Mouse (Mus musculus): ENCODE measurements around the gene Sfn. TPM values are rescaled to one million over a fixed set of nuclear protein-coding genes. Genes with fewer than 3 reads are reported as not detected.

The Sfn gene
- polyA plus RNA-seq, 1 experiment from 2014 or later: 1.4 TPM

GRCm38 (mm10) chr4:133604856-133605255, 2.9 kb upstream of the Sfn start:
- Histone ChIP-seq H3K9me3 (replicated peaks) (no peaks in the 10 kb centered on the region), H3K36me3 (peaks cover 40% of the 10 kb centered on the region), H3K27me3 (replicated peaks) (peaks cover 41% of the 10 kb centered on the region), H3K9ac (no peak overlapping the region), H3K4me2 (no peak overlapping the region), H3K4me1 (replicated peaks) (peaks cover 10% of the 10 kb centered on the region), H3K27ac (ENCODE audit: poor library complexity, severe bottlenecking) (no peak overlapping the region), H3K4me3 (no peak overlapping the region)
- 57% methylated on average over 6 of the region's 6 CpGs for WGBS
- no peak for ATAC-seq (ENCODE audit: insufficient number of reproducible peaks, low FRiP score)

- Histone ChIP-seq H3K9ac (no peak overlapping the region), H3K4me3 (no peak overlapping the region), H3K27me3 (replicated peaks) (peaks cover 42% of the 10 kb centered on the region), H3K4me2 (no peak overlapping the region), H3K4me1 (replicated peaks) (peaks cover 13% of the 10 kb centered on the region), H3K36me3 (peaks cover 40% of the 10 kb centered on the region), H3K27ac (ENCODE audit: poor library complexity, severe bottlenecking) (no peak overlapping the region), H3K9me3 (replicated peaks) (no peaks in the 10 kb centered on the region)
- 84% methylated on average over 7 of the region's 7 CpGs for WGBS
- ATAC-seq (ENCODE audit: insufficient number of reproducible peaks, low FRiP score): no peak
Observed at GRCm38 (mm10) chr4:133604175-133604574, 2.2 kb upstream of the Sfn start.

GRCm38 (mm10) chr4:133603056-133603455, 1.1 kb upstream of the Sfn start:
- 87% methylated on average over 5 of the region's 5 CpGs for WGBS
- peaks cover 16% of the 10 kb centered on the region for H3K4me1 ChIP-seq (replicated peaks)
- H3K36me3 ChIP-seq: peaks cover 34% of the 10 kb centered on the region
- H3K27me3 ChIP-seq (replicated peaks): peaks cover 52% of the 10 kb centered on the region
- no peak overlapping the region for H3K4me2 ChIP-seq
- H3K27ac ChIP-seq (ENCODE audit: poor library complexity, severe bottlenecking): no peak overlapping the region
- no peaks in the 10 kb centered on the region for H3K9me3 ChIP-seq (replicated peaks)
- H3K9ac ChIP-seq: no peak overlapping the region
- no peak for ATAC-seq (ENCODE audit: insufficient number of reproducible peaks, low FRiP score)
- no peak overlapping the region for H3K4me3 ChIP-seq

- Histone ChIP-seq H3K27me3 (replicated peaks) (peaks cover 52% of the 10 kb centered on the region), H3K36me3 (peaks cover 15% of the 10 kb centered on the region), H3K27ac (ENCODE audit: poor library complexity, severe bottlenecking) (no peak overlapping the region), H3K9ac (0 out of 2 replicates have a peak overlapping the region, but pooled peaks have one; percentile 78), H3K4me2 (peak overlapping the region; percentile 91), H3K4me3 (peak overlapping the region; percentile 60), H3K4me1 (replicated peaks) (peaks cover 20% of the 10 kb centered on the region), H3K9me3 (replicated peaks) (no peaks in the 10 kb centered on the region)
- ATAC-seq (ENCODE audit: insufficient number of reproducible peaks, low FRiP score): no peak
- 16% methylated on average over 9 of the region's 9 CpGs for WGBS
Observed at GRCm38 (mm10) chr4:133600306-133600705, 1.7 kb downstream of the Sfn start.

- peaks cover 52% of the 10 kb centered on the region for H3K27me3 ChIP-seq (replicated peaks)
- under 1% methylated on average over 47 of the region's 50 CpGs for WGBS
Observed at GRCm38 (mm10) chr4:133599571-133600073, 2.3 kb downstream of the Sfn start.

GRCm38 (mm10) chr4:133599116-133599515, 2.9 kb downstream of the Sfn start:
- peaks cover 10% of the 10 kb centered on the region for H3K36me3 ChIP-seq
- H3K27ac ChIP-seq (ENCODE audit: poor library complexity, severe bottlenecking): no peak overlapping the region
- peak overlapping the region; percentile 91 for H3K4me2 ChIP-seq
- H3K27me3 ChIP-seq (replicated peaks): peaks cover 51% of the 10 kb centered on the region
- peaks cover 24% of the 10 kb centered on the region for H3K4me1 ChIP-seq (replicated peaks)
- H3K4me3 ChIP-seq: peak overlapping the region; percentile 60
- peak overlapping the region; percentile 78 for H3K9ac ChIP-seq
- H3K9me3 ChIP-seq (replicated peaks): no peaks in the 10 kb centered on the region
- 14% methylated on average over 7 of the region's 7 CpGs for WGBS
- no peak for ATAC-seq (ENCODE audit: insufficient number of reproducible peaks, low FRiP score)

More at GRCm38 (mm10) chr4:133599571-133600073, 2.3 kb downstream of the Sfn start:
- no peaks in the 10 kb centered on the region for H3K9me3 ChIP-seq (replicated peaks)
- H3K27ac ChIP-seq (ENCODE audit: poor library complexity, severe bottlenecking): no peak overlapping the region
- peaks cover 13% of the 10 kb centered on the region for H3K36me3 ChIP-seq
- H3K4me2 ChIP-seq: peak overlapping the region; percentile 91
- ATAC-seq (ENCODE audit: insufficient number of reproducible peaks, low FRiP score): peak; percentile 93
- H3K4me1 ChIP-seq (replicated peaks): peaks cover 24% of the 10 kb centered on the region
- H3K9ac ChIP-seq: peak overlapping the region; percentile 78
- H3K4me3 ChIP-seq: peak overlapping the region; percentile 60

- Histone ChIP-seq H3K9me3 (replicated peaks) (no peaks in the 10 kb centered on the region), H3K4me1 (replicated peaks) (peaks cover 24% of the 10 kb centered on the region), H3K27me3 (replicated peaks) (peaks cover 46% of the 10 kb centered on the region), H3K27ac (ENCODE audit: poor library complexity, severe bottlenecking) (no peak overlapping the region), H3K4me3 (no peak overlapping the region), H3K4me2 (peak overlapping the region; percentile 91; the same call in 1 of the 2 replicates), H3K9ac (no peak overlapping the region), H3K36me3 (peaks cover 5% of the 10 kb centered on the region; the same call in 1 of the 2 replicates)
- no peak for ATAC-seq (ENCODE audit: insufficient number of reproducible peaks, low FRiP score)
- 44% methylated on average over 4 of the region's 4 CpGs for WGBS
Observed at GRCm38 (mm10) chr4:133598616-133599015, 3.4 kb downstream of the Sfn start.

GRCm38 (mm10) chr4:133596084-133596483, 5.9 kb downstream of the Sfn start:
- WGBS: 82% methylated on average over 6 of the region's 6 CpGs
- H3K4me1 ChIP-seq (replicated peaks): peaks cover 18% of the 10 kb centered on the region

GRCm38 (mm10) chr4:133595538-133595937, 6.4 kb downstream of the Sfn start:
- Histone ChIP-seq H3K27me3 (replicated peaks) (peaks cover 18% of the 10 kb centered on the region), H3K4me1 (replicated peaks) (peaks cover 18% of the 10 kb centered on the region), H3K9ac (no peak overlapping the region), H3K4me2 (peak overlapping the region; percentile 18; the same call in 1 of the 2 replicates), H3K36me3 (peaks cover 14% of the 10 kb centered on the region), H3K4me3 (no peak overlapping the region), H3K27ac (ENCODE audit: poor library complexity, severe bottlenecking) (no peak overlapping the region), H3K9me3 (replicated peaks) (no peaks in the 10 kb centered on the region)
- ATAC-seq (ENCODE audit: insufficient number of reproducible peaks, low FRiP score): no peak
- 42% methylated on average over 7 of the region's 7 CpGs for WGBS

More at GRCm38 (mm10) chr4:133596084-133596483, 5.9 kb downstream of the Sfn start:
- Histone ChIP-seq H3K4me2 (no peak overlapping the region), H3K27ac (ENCODE audit: poor library complexity, severe bottlenecking) (no peak overlapping the region), H3K36me3 (peaks cover 9% of the 10 kb centered on the region), H3K9ac (no peak overlapping the region), H3K27me3 (replicated peaks) (peaks cover 21% of the 10 kb centered on the region), H3K4me3 (no peak overlapping the region), H3K9me3 (replicated peaks) (no peaks in the 10 kb centered on the region)
- no peak for ATAC-seq (ENCODE audit: insufficient number of reproducible peaks, low FRiP score)

GRCm38 (mm10) chr4:133592570-133592969, 9.4 kb downstream of the Sfn start:
- 25% methylated on average over 7 of the region's 7 CpGs for WGBS
- H3K4me3 ChIP-seq: no peak overlapping the region
- H3K27me3 ChIP-seq (replicated peaks): no peaks in the 10 kb centered on the region
- no peak overlapping the region for H3K4me2 ChIP-seq
- H3K9me3 ChIP-seq (replicated peaks): no peaks in the 10 kb centered on the region
- ATAC-seq (ENCODE audit: insufficient number of reproducible peaks, low FRiP score): no peak
- H3K27ac ChIP-seq (ENCODE audit: poor library complexity, severe bottlenecking): no peak overlapping the region
- H3K4me1 ChIP-seq (replicated peaks): peaks cover 7% of the 10 kb centered on the region
- H3K36me3 ChIP-seq: peaks cover 44% of the 10 kb centered on the region
- no peak overlapping the region for H3K9ac ChIP-seq

- Histone ChIP-seq H3K4me1 (replicated peaks) (peaks cover 15% of the 10 kb centered on the region), H3K36me3 (peaks cover 68% of the 10 kb centered on the region), H3K27me3 (replicated peaks) (no peaks in the 10 kb centered on the region), H3K4me2 (peak within 1 kb of the TSS; percentile 100), H3K27ac (ENCODE audit: poor library complexity, severe bottlenecking) (peak within 1 kb of the TSS; percentile 72), H3K9ac (peak within 1 kb of the TSS; percentile 90), H3K4me3 (peak within 1 kb of the TSS; percentile 98), H3K9me3 (replicated peaks) (no peaks in the 10 kb centered on the region)
- ATAC-seq (ENCODE audit: insufficient number of reproducible peaks, low FRiP score): peak; percentile 84
- under 1% methylated on average over 65 of the region's 65 CpGs for WGBS
Observed at GRCm38 (mm10) chr4:133584059-133584951, 17.7 kb downstream of the Sfn start, which contains the start of gene Gpn2. TSS of gene Gpn2 (plus strand) at chr4:133584362.

Measured in heart, embryonic 12.5 days (tissue).